8 mouse cellular contexts compared by ENCODE assay signal in genomic region chr19:4202149-4202548, GRCm38 (mm10). TPM values are rescaled to one million over a fixed set of nuclear protein-coding genes. Genes with fewer than 3 reads are reported as not detected.
DNase-seq lines count a peak whose midpoint lies in the region; ATAC-seq and TF ChIP-seq lines count a peak whose summit lies in the region.

No protein-coding gene starts in this region.

- no peak for DNase-seq in heart, embryonic 10.5 days (ENCODE audit: low spot score)
- DNase-seq in heart, adult 9 months (ENCODE audit: low spot score in 2 of 2): no peak
- no peak for DNase-seq in left cerebral cortex, adult 18-20 months (ENCODE audit: low spot score in 2 of 2)
- no peak for DNase-seq in layer of hippocampus, postnatal 36 days
- no peak for DNase-seq in adrenal gland, postnatal 4 days (ENCODE audit: low spot score in 2 of 2)

- H3K4me2 ChIP-seq in heart, embryonic 15.5 days: peak overlapping the region; percentile 92
- H3K4me2 ChIP-seq in liver, embryonic 16.5 days (ENCODE audit: low read depth, low read length): peak overlapping the region; percentile 99

- 34% methylated on average over 7 of the region's 7 CpGs for WGBS in heart, embryonic 10.5 days
- WGBS in heart, embryonic 15.5 days: 32% methylated on average over 7 of the region's 7 CpGs
- WGBS in liver, embryonic 16.5 days (ENCODE audit: insufficient replicate concordance): 41% methylated on average over 7 of the region's 7 CpGs

- ATAC-seq in heart, embryonic 15.5 days (replicated peaks; ENCODE audit: insufficient number of reproducible peaks, insufficient read depth, low FRiP score, low read depth): no peak
- ATAC-seq in liver, embryonic 16.5 days (ENCODE audit: low read depth): no peak

- peaks cover 25% of the 10 kb centered on the region for H3K27me3 ChIP-seq in heart, embryonic 10.5 days (ENCODE audit: insufficient read depth, poor library complexity, severe bottlenecking)
- no peaks in the 10 kb centered on the region for H3K27me3 ChIP-seq in ES-Bruce4 (ENCODE audit: control insufficient read depth, insufficient read depth, low read length, poor library complexity, severe bottlenecking)
- peaks cover 15% of the 10 kb centered on the region for H3K27me3 ChIP-seq in heart, embryonic 15.5 days
- H3K27me3 ChIP-seq in liver, embryonic 16.5 days (ENCODE audit: control insufficient read depth, insufficient read depth, low read depth, low read length): peaks cover 8% of the 10 kb centered on the region

- H3K36me3 ChIP-seq in heart, embryonic 10.5 days: peaks cover 32% of the 10 kb centered on the region
- H3K36me3 ChIP-seq in ES-Bruce4 (ENCODE audit: control insufficient read depth, insufficient read depth, low read length, poor library complexity, severe bottlenecking): peaks cover 20% of the 10 kb centered on the region
- H3K36me3 ChIP-seq in heart, embryonic 15.5 days: peaks cover 10% of the 10 kb centered on the region; the same call in 1 of the 2 replicates
- 0 out of 2 replicates have a peak, but pooled peaks cover 4% of the 10 kb centered on the region for H3K36me3 ChIP-seq in liver, embryonic 16.5 days (ENCODE audit: control insufficient read depth, insufficient read depth)

- peak overlapping the region; percentile 92 for H3K27ac ChIP-seq in heart, embryonic 10.5 days
- peak overlapping the region; percentile 22 for H3K27ac ChIP-seq in ES-Bruce4 (ENCODE audit: insufficient read depth, low read length)
- peak overlapping the region; percentile 74; the same call in 1 of the 2 replicates for H3K27ac ChIP-seq in heart, embryonic 15.5 days
- H3K27ac ChIP-seq in liver, embryonic 16.5 days (ENCODE audit: low read length): peak overlapping the region; percentile 74; the same call in 1 of the 2 replicates

- H3K9me3 ChIP-seq in heart, embryonic 10.5 days: no peaks in the 10 kb centered on the region
- H3K9me3 ChIP-seq in ES-Bruce4 (replicated peaks; ENCODE audit: control insufficient read depth, insufficient read depth, low read length, poor library complexity, severe bottlenecking): no peaks in the 10 kb centered on the region
- H3K9me3 ChIP-seq in heart, embryonic 15.5 days (replicated peaks): no peaks in the 10 kb centered on the region
- H3K9me3 ChIP-seq in liver, embryonic 16.5 days (replicated peaks; ENCODE audit: control insufficient read depth, low read length): no peaks in the 10 kb centered on the region

- peak overlapping the region; percentile 73 for H3K4me3 ChIP-seq in heart, embryonic 10.5 days
- H3K4me3 ChIP-seq in ES-Bruce4 (ENCODE audit: low read depth, low read length): peak overlapping the region; percentile 86
- peak overlapping the region; percentile 66 for H3K4me3 ChIP-seq in heart, embryonic 15.5 days
- H3K4me3 ChIP-seq in liver, embryonic 16.5 days (ENCODE audit: low read depth, low read length): peak overlapping the region; percentile 75

- no peak for TF ChIP-seq POLR2A in ES-Bruce4 (IDR thresholded peaks at IDR 0.05; ENCODE audit: insufficient read depth, low read length)

- no peak for TF ChIP-seq EP300 in ES-Bruce4 (IDR thresholded peaks at IDR 0.05; ENCODE audit: insufficient read depth, low read depth, low read length)

- TF ChIP-seq CTCF in ES-Bruce4 (IDR thresholded peaks at IDR 0.05; ENCODE audit: low read depth, low read length): no peak

- H3K9ac ChIP-seq in ES-Bruce4 (ENCODE audit: low read depth, poor library complexity, severe bottlenecking): peak overlapping the region; percentile 69
- peak overlapping the region; percentile 71 for H3K9ac ChIP-seq in heart, embryonic 15.5 days
- H3K9ac ChIP-seq in liver, embryonic 16.5 days (ENCODE audit: low read depth, low read length): peak overlapping the region; percentile 76; the same call in 1 of the 2 replicates

- peaks cover 33% of the 10 kb centered on the region for H3K4me1 ChIP-seq in heart, embryonic 10.5 days
- no peaks in the 10 kb centered on the region for H3K4me1 ChIP-seq in ES-Bruce4 (ENCODE audit: control insufficient read depth, insufficient read depth, low read length)
- peaks cover 22% of the 10 kb centered on the region for H3K4me1 ChIP-seq in heart, embryonic 15.5 days (replicated peaks)
- peaks cover 24% of the 10 kb centered on the region for H3K4me1 ChIP-seq in liver, embryonic 16.5 days (ENCODE audit: control insufficient read depth, low read depth, low read length)

RNA-seq across cellular contexts. Expression of gene Rad9a, which starts 0.7 kb away (rescaled TPM):
- polyA plus RNA-seq in heart, embryonic 10.5 days (2016; fragmentation: Nextera tagmentation; extraction: Ambion mirVana): 33.0 and 40.0 TPM in 2 replicates
- polyA plus RNA-seq in ES-Bruce4 (2011; ENCODE audit: insufficient read depth, insufficient read length, low read depth, missing spikeins): 42.3 and 48.2 TPM in 2 replicates
- 17.3 and 24.1 TPM in 2 replicates for polyA plus RNA-seq in heart, embryonic 15.5 days (2015; fragmentation: Nextera tagmentation; extraction: Ambion mirVana)
- polyA plus RNA-seq in liver, embryonic 16.5 days (2015; fragmentation: Nextera tagmentation; extraction: Ambion mirVana): 14.1 and 14.2 TPM in 2 replicates
- total RNA-seq in left cerebral cortex, adult 18-20 months (2021): 10 to 100 TPM in 1 of 2 experiments, 1 to 10 TPM in 1; 7.2 to 10.1 TPM
- total RNA-seq in layer of hippocampus, postnatal 36 days (2021): 1 to 10 TPM; 5.5 to 7.1 TPM
- 10 to 100 TPM; 14.7 to 16.2 TPM for total RNA-seq in adrenal gland, postnatal 4 days (2021)

RNA-seq across cellular contexts. Expression of gene Ppp1ca, which starts 10.3 kb away (rescaled TPM):
- polyA plus RNA-seq in heart, embryonic 10.5 days (2016; fragmentation: Nextera tagmentation; extraction: Ambion mirVana): 876 and 946 TPM in 2 replicates
- 295 and 298 TPM in 2 replicates for polyA plus RNA-seq in ES-Bruce4 (2011; ENCODE audit: insufficient read depth, insufficient read length, low read depth, missing spikeins)
- 666 and 734 TPM in 2 replicates for polyA plus RNA-seq in heart, embryonic 15.5 days (2015; fragmentation: Nextera tagmentation; extraction: Ambion mirVana)
- polyA plus RNA-seq in liver, embryonic 16.5 days (2015; fragmentation: Nextera tagmentation; extraction: Ambion mirVana): 380 and 393 TPM in 2 replicates
- 100 to 1,000 TPM; 303 to 333 TPM for total RNA-seq in left cerebral cortex, adult 18-20 months (2021)
- 100 to 1,000 TPM; 255 to 265 TPM for total RNA-seq in layer of hippocampus, postnatal 36 days (2021)
- 100 to 1,000 TPM; 464 to 467 TPM for total RNA-seq in adrenal gland, postnatal 4 days (2021)

RNA-seq across cellular contexts. Expression of gene Tbc1d10c, which starts 11.1 kb away (rescaled TPM):
- polyA plus RNA-seq in heart, embryonic 10.5 days (2016; fragmentation: Nextera tagmentation; extraction: Ambion mirVana): 0.94 and 1.5 TPM in 2 replicates
- 1.2 TPM in 2 replicates for polyA plus RNA-seq in ES-Bruce4 (2011; ENCODE audit: insufficient read depth, insufficient read length, low read depth, missing spikeins)
- polyA plus RNA-seq in heart, embryonic 15.5 days (2015; fragmentation: Nextera tagmentation; extraction: Ambion mirVana): 3.0 and 14.9 TPM in 2 replicates
- 5.5 and 8.1 TPM in 2 replicates for polyA plus RNA-seq in liver, embryonic 16.5 days (2015; fragmentation: Nextera tagmentation; extraction: Ambion mirVana)
- 1 to 10 TPM; 1.0 to 1.1 TPM for total RNA-seq in left cerebral cortex, adult 18-20 months (2021)
- 1 to 10 TPM in 1 of 2 experiments, under 1 TPM in 1; 0.56 to 1.3 TPM for total RNA-seq in layer of hippocampus, postnatal 36 days (2021)
- 1 to 10 TPM; 3.2 to 4.3 TPM for total RNA-seq in adrenal gland, postnatal 4 days (2021)

RNA-seq across cellular contexts. Expression of gene Clcf1, which starts 11.9 kb away (rescaled TPM):
- polyA plus RNA-seq in heart, embryonic 10.5 days (2016; fragmentation: Nextera tagmentation; extraction: Ambion mirVana): 2.1 and 3.4 TPM in 2 replicates
- polyA plus RNA-seq in ES-Bruce4 (2011; ENCODE audit: insufficient read depth, insufficient read length, low read depth, missing spikeins): 1.5 and 1.8 TPM in 2 replicates
- polyA plus RNA-seq in heart, embryonic 15.5 days (2015; fragmentation: Nextera tagmentation; extraction: Ambion mirVana): 0.96 and 1.9 TPM in 2 replicates
- polyA plus RNA-seq in liver, embryonic 16.5 days (2015; fragmentation: Nextera tagmentation; extraction: Ambion mirVana): 0.39 and 0.61 TPM in 2 replicates
- total RNA-seq in left cerebral cortex, adult 18-20 months (2021): 1 to 10 TPM; 1.5 to 1.9 TPM
- total RNA-seq in layer of hippocampus, postnatal 36 days (2021): under 1 TPM; 0.32 to 0.83 TPM
- total RNA-seq in adrenal gland, postnatal 4 days (2021): 10 to 100 TPM; 10.0 to 10.7 TPM

RNA-seq across cellular contexts. Expression of gene AC109138.7, which starts 12.0 kb away (rescaled TPM):
- not detected in 2 replicates for polyA plus RNA-seq in heart, embryonic 10.5 days (2016; fragmentation: Nextera tagmentation; extraction: Ambion mirVana)
- polyA plus RNA-seq in ES-Bruce4 (2011; ENCODE audit: insufficient read depth, insufficient read length, low read depth, missing spikeins): not detected in 2 replicates
- not detected in 2 replicates for polyA plus RNA-seq in heart, embryonic 15.5 days (2015; fragmentation: Nextera tagmentation; extraction: Ambion mirVana)
- polyA plus RNA-seq in liver, embryonic 16.5 days (2015; fragmentation: Nextera tagmentation; extraction: Ambion mirVana): not detected in 2 replicates
- total RNA-seq in left cerebral cortex, adult 18-20 months (2021): not detected
- total RNA-seq in layer of hippocampus, postnatal 36 days (2021): not detected
- total RNA-seq in adrenal gland, postnatal 4 days (2021): not detected

Comparison
In these comparisons a context has a peak if more than half of its experiments do, and no peak if none do; other contexts are left out.
1. H3K27ac ChIP-seq: peak in every context shown above with its lines; median percentile 92 in heart, embryonic 10.5 days; 74 in heart, embryonic 15.5 days; 74 in liver, embryonic 16.5 days; 22 in ES-Bruce4.